Mouse (Mus musculus): ENCODE results near the gene Hoxc13.

- TF ChIP-seq CTCF (IDR thresholded peaks at IDR 0.05; ENCODE audit: extremely low read depth, insufficient read depth, insufficient read length, insufficient replicate concordance) (no peak), POLR2A (IDR thresholded peaks at IDR 0.05; ENCODE audit: low read depth, low read length) (no peak)
Measured at GRCm38 (mm10) chr15:102949696-102950095, 28.8 kb downstream of the Hoxc13 start.

All from spleen, adult 2 months (tissue).